Comparison of ENCODE assay signal across 7 mouse cellular contexts in genomic region chr11:78837989-78838388, GRCm38 (mm10). TPM values are rescaled to one million over a fixed set of nuclear protein-coding genes. Genes with fewer than 3 reads are reported as not detected.
DNase-seq lines count a peak whose midpoint lies in the region; ATAC-seq and TF ChIP-seq lines count a peak whose summit lies in the region.

No protein-coding gene starts in this region.

- peak; percentile 41 to 58 for DNase-seq in lung, adult 18-20 months
- no peak for DNase-seq in lung, postnatal 25 days (ENCODE audit: low spot score)
- peak; percentile 35 for DNase-seq in adipocyte (ENCODE audit: low spot score)
- DNase-seq in cerebellum, postnatal 25 days = peak; percentile 80 to 86
- peak; percentile 75 for DNase-seq in kidney, postnatal 10 days
- peak; percentile 79 for DNase-seq in stomach, postnatal 0 days (ENCODE audit: low spot score)

- no peaks in the 10 kb centered on the region for H3K27me3 ChIP-seq in stomach, postnatal 0 days (ENCODE audit: control insufficient read depth, insufficient read depth, low read length)

- no peaks in the 10 kb centered on the region for H3K36me3 ChIP-seq in stomach, postnatal 0 days (ENCODE audit: control insufficient read depth, insufficient read depth, low read length)

- no peak overlapping the region for H3K27ac ChIP-seq in stomach, postnatal 0 days (replicated peaks)

- peak; percentile 80 for TF ChIP-seq CTCF in stomach, postnatal 0 days (IDR thresholded peaks at IDR 0.05; ENCODE audit: low read depth)

- H3K4me3 ChIP-seq in stomach, postnatal 0 days (ENCODE audit: low read depth, low read length) = no peak overlapping the region

- WGBS in stomach, postnatal 0 days = 15% methylated on average over 11 of the region's 11 CpGs

- ATAC-seq in megakaryocyte-erythroid progenitor cell, adult 5-6 weeks (replicated peaks; ENCODE audit: low FRiP score, low TSS enrichment, poor library complexity, severe bottlenecking) = 0 out of 2 replicates have a peak, but pooled peaks have one; percentile 35
- ATAC-seq in stomach, postnatal 0 days (ENCODE audit: low FRiP score, low TSS enrichment) = no peak

- no peak for TF ChIP-seq EP300 in stomach, postnatal 0 days (optimal IDR thresholded peaks at IDR 0.05)

- no peak overlapping the region for H3K4me2 ChIP-seq in stomach, postnatal 0 days (replicated peaks; ENCODE audit: low read depth)

- H3K9ac ChIP-seq in stomach, postnatal 0 days (ENCODE audit: low read length) = no peak overlapping the region

- H3K9me3 ChIP-seq in stomach, postnatal 0 days (ENCODE audit: control insufficient read depth, low read length) = no peaks in the 10 kb centered on the region

- no peaks in the 10 kb centered on the region for H3K4me1 ChIP-seq in stomach, postnatal 0 days (replicated peaks; ENCODE audit: control insufficient read depth, insufficient read depth)

RNA-seq across cellular contexts. Expression of gene Lyrm9, which starts 11.6 kb away (rescaled TPM):
- total RNA-seq in megakaryocyte-erythroid progenitor cell, adult 5-6 weeks (2014; fragmentation: Nextera tagmentation) = 13.9 and 15.4 TPM in 2 replicates
- total RNA-seq in megakaryocyte-erythroid progenitor cell, adult 5-6 weeks (2017) = 38.5 and 91.6 TPM in 2 replicates
- polyA plus RNA-seq in stomach, postnatal 0 days (2015; fragmentation: Nextera tagmentation; extraction: Ambion mirVana) = 19.5 and 20.1 TPM in 2 replicates
